In the genomic region with DNA sequence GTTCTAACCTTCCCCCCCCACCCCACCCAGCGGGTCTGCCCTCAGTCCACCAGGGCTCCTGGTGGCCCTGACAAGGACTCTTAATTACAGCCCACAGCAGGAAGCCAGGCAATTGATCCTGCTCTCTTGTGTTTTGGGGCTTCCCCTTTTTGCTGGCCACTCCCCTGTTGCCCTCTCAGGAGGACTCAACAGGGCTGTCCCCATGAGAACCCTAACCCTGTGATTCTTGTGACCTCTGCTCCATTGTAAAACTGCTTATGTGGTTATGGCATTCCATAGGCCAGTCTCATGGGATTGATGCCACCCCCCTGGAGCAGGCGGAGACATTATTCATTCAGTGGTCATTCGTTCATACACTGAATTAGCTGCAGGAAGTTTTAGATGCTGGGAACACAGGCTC, we compare ENCODE assay signal across 14 mouse cellular contexts. TPM values are rescaled to one million over a fixed set of nuclear protein-coding genes. Genes with fewer than 3 reads are reported as not detected.
A peak's percentile ranks its signal among the peaks of the same experiment; 100 is the strongest.
DNase-seq lines count a peak whose midpoint lies in the region; ATAC-seq and TF ChIP-seq lines count a peak whose summit lies in the region.
"Had no signal": no experiment of that assay in that cellular context is flagged by ENCODE, and none has a peak within 500 bp of the region (broad histone marks: within the 10 kb centered on the region; RNA-seq: fewer than 3 reads in every experiment).

No protein-coding gene starts in this region.

- H3K79me2 ChIP-seq in MEL (ENCODE audit: control insufficient read depth, insufficient read depth, low read length, poor library complexity), result no peaks in the 10 kb centered on the region

- H3K9ac ChIP-seq in liver, embryonic 13.5 days, result no peak overlapping the region
- H3K9ac ChIP-seq in liver, embryonic 12.5 days, result no peak overlapping the region
- no peak overlapping the region for H3K9ac ChIP-seq in MEL (ENCODE audit: control insufficient read depth, low read depth, low read length, poor library complexity, severe bottlenecking)
- H3K9ac ChIP-seq: hindbrain, embryonic 15.5 days; limb, embryonic 13.5 days; midbrain, embryonic 15.5 days had no signal

- no peak overlapping the region for H3K4me2 ChIP-seq in liver, embryonic 13.5 days
- H3K4me2 ChIP-seq in liver, embryonic 12.5 days, result no peak overlapping the region
- H3K4me2 ChIP-seq: hindbrain, embryonic 15.5 days; limb, embryonic 13.5 days; midbrain, embryonic 15.5 days had no signal

- WGBS in liver, embryonic 13.5 days (ENCODE audit: insufficient replicate concordance), result 50% methylated on average over 3 of the region's 3 CpGs
- WGBS in liver, embryonic 12.5 days (ENCODE audit: insufficient replicate concordance), result 42% methylated on average over 3 of the region's 3 CpGs
- WGBS in small intestine, adult 2 months, result 18% methylated on average over 3 of the region's 3 CpGs

- peak in 1 of 2 experiments; percentile 33; a peak in 2 of 4 replicates for TF ChIP-seq EP300 in MEL (IDR thresholded peaks at IDR 0.05; ENCODE audit: low read depth in 1 of 2, low read length in 2 of 2)

- H3K9me3 ChIP-seq in liver, embryonic 13.5 days (replicated peaks), result no peaks in the 10 kb centered on the region
- no peaks in the 10 kb centered on the region for H3K9me3 ChIP-seq in liver, embryonic 12.5 days (replicated peaks)
- H3K9me3 ChIP-seq in MEL (replicated peaks; ENCODE audit: insufficient read depth, low read length), result no peaks in the 10 kb centered on the region
- H3K9me3 ChIP-seq: heart, embryonic 10.5 days; hindbrain, embryonic 15.5 days; limb, embryonic 13.5 days; midbrain, embryonic 15.5 days had no signal

- TF ChIP-seq POLR2A in MEL (IDR thresholded peaks at IDR 0.05; ENCODE audit: control insufficient read depth in 1 of 2, insufficient read depth in 1 of 2, low read depth in 1 of 2, low read length in 2 of 2, poor library complexity in 1 of 2), result no peak
- TF ChIP-seq POLR2A in small intestine, adult 2 months (IDR thresholded peaks at IDR 0.05; ENCODE audit: low read depth, low read length), result no peak; the same call in 1 of the 2 replicates

- no peaks in the 10 kb centered on the region for H3K27me3 ChIP-seq in liver, embryonic 13.5 days
- no peaks in the 10 kb centered on the region for H3K27me3 ChIP-seq in liver, embryonic 12.5 days (replicated peaks)
- H3K27me3 ChIP-seq in MEL (ENCODE audit: control insufficient read depth in 1 of 2, insufficient read depth in 2 of 2, low read length in 2 of 2), result no peaks in the 10 kb centered on the region
- H3K27me3 ChIP-seq in small intestine, adult 2 months (ENCODE audit: control insufficient read depth, insufficient read depth, low read length), result no peaks in the 10 kb centered on the region
- H3K27me3 ChIP-seq: hindbrain, embryonic 15.5 days; limb, embryonic 13.5 days; midbrain, embryonic 15.5 days had no signal

- no peak overlapping the region for H3K27ac ChIP-seq in liver, embryonic 13.5 days
- H3K27ac ChIP-seq in liver, embryonic 12.5 days, result no peak overlapping the region
- H3K27ac ChIP-seq in MEL (ENCODE audit: control insufficient read depth, low read depth, low read length), result no peak overlapping the region
- H3K27ac ChIP-seq in small intestine, adult 2 months (ENCODE audit: insufficient read depth, low read depth, low read length), result peak overlapping the region; percentile 96
- H3K27ac ChIP-seq in layer of hippocampus, adult 2 months, result no peak overlapping the region
- H3K27ac ChIP-seq: heart, embryonic 10.5 days; hindbrain, embryonic 15.5 days; midbrain, embryonic 15.5 days had no signal

- no peak for DNase-seq in liver, embryonic 13.5 days
- peak; percentile 75 for DNase-seq in MEL (ENCODE audit: low read depth, low spot score)
- no peak for DNase-seq in layer of hippocampus, adult 2 months (ENCODE audit: low spot score in 2 of 2)
- no peak for DNase-seq in yolk sac, embryonic 10.5 days (ENCODE audit: low spot score)
- DNase-seq: layer of hippocampus, postnatal 36 days; thymus, adult 18-20 months had no signal

- no peak overlapping the region for H3K4me3 ChIP-seq in liver, embryonic 13.5 days (replicated peaks)
- H3K4me3 ChIP-seq in liver, embryonic 12.5 days, result no peak overlapping the region
- H3K4me3 ChIP-seq in MEL (ENCODE audit: control insufficient read depth in 1 of 2, insufficient read depth in 1 of 2, low read depth in 2 of 2, low read length in 2 of 2), result no peak overlapping the region
- no peak overlapping the region for H3K4me3 ChIP-seq in small intestine, adult 2 months (ENCODE audit: low read depth, low read length)
- H3K4me3 ChIP-seq in layer of hippocampus, adult 2 months, result no peak overlapping the region
- H3K4me3 ChIP-seq: heart, embryonic 10.5 days; hindbrain, embryonic 15.5 days; limb, embryonic 13.5 days; midbrain, embryonic 15.5 days had no signal

- peaks cover 68% of the 10 kb centered on the region for H3K4me1 ChIP-seq in liver, embryonic 13.5 days (replicated peaks)
- peaks cover 58% of the 10 kb centered on the region for H3K4me1 ChIP-seq in liver, embryonic 12.5 days
- peaks cover 4 to 31% of the 10 kb centered on the region in 2 experiments for H3K4me1 ChIP-seq in MEL (ENCODE audit: control insufficient read depth in 1 of 2, insufficient read depth in 2 of 2, low read length in 2 of 2)
- peaks cover 67% of the 10 kb centered on the region for H3K4me1 ChIP-seq in small intestine, adult 2 months (ENCODE audit: control insufficient read depth, insufficient read depth, insufficient read length, low read length)
- H3K4me1 ChIP-seq: midbrain, embryonic 15.5 days had no signal

- 0 out of 2 replicates have a peak, but pooled peaks have one; percentile 11 for ATAC-seq in liver, embryonic 13.5 days (ENCODE audit: low read depth)
- ATAC-seq in liver, embryonic 12.5 days, result no peak
- peak; percentile 47 to 56 for ATAC-seq in hematopoietic stem cell, adult 5-6 weeks (replicated peaks in 1 of 2; ENCODE audit: insufficient read depth in 1 of 2, low FRiP score in 2 of 2, low TSS enrichment in 1 of 2, low read depth in 1 of 2, poor library complexity in 2 of 2, severe bottlenecking in 2 of 2)
- ATAC-seq: midbrain, embryonic 15.5 days had no signal

- no peak for TF ChIP-seq CTCF in MEL (IDR thresholded peaks at IDR 0.05 in 2 of 3, conservative IDR thresholded peaks at IDR 0.05 in 1 of 3; ENCODE audit: control insufficient read depth in 1 of 3, insufficient read depth in 1 of 3, low read depth in 2 of 3, low read length in 3 of 3, poor library complexity in 1 of 3, severe bottlenecking in 1 of 3)
- no peak for TF ChIP-seq CTCF in small intestine, adult 2 months (IDR thresholded peaks at IDR 0.05; ENCODE audit: extremely low read depth, insufficient read length, insufficient replicate concordance, low read depth, low read length)
- no peak for TF ChIP-seq CTCF in layer of hippocampus, adult 2 months (conservative IDR thresholded peaks at IDR 0.05)

- no peak for TF ChIP-seq RAD21 in MEL (IDR thresholded peaks at IDR 0.05; ENCODE audit: low read depth, low read length)

- H3K36me3 ChIP-seq in liver, embryonic 13.5 days, result no peaks in the 10 kb centered on the region
- no peaks in the 10 kb centered on the region for H3K36me3 ChIP-seq in liver, embryonic 12.5 days
- H3K36me3 ChIP-seq in MEL (ENCODE audit: control insufficient read depth in 1 of 2, insufficient read depth in 2 of 2, low read length in 2 of 2), result peaks cover 0 to 15% of the 10 kb centered on the region in 2 experiments; a peak in 2 of 4 replicates
- H3K36me3 ChIP-seq in small intestine, adult 2 months (ENCODE audit: control insufficient read depth, insufficient read depth, low read length), result no peaks in the 10 kb centered on the region
- H3K36me3 ChIP-seq: heart, embryonic 10.5 days; hindbrain, embryonic 15.5 days; limb, embryonic 13.5 days; midbrain, embryonic 15.5 days had no signal

TF ChIP-seq in MEL, 35 proteins besides CTCF, POLR2A, EP300 and RAD21 (continues in another document):
- TF ChIP-seq USF1 (IDR thresholded peaks at IDR 0.05; ENCODE audit: low read depth, low read length) (no peak), GATA1 (IDR thresholded peaks at IDR 0.05; ENCODE audit: low read depth, low read length) (no peak), MYB (IDR thresholded peaks at IDR 0.05; ENCODE audit: low read depth, low read length) (no peak), MXI1 (IDR thresholded peaks at IDR 0.05; ENCODE audit: low read depth, low read length) (no peak), SMC3 (IDR thresholded peaks at IDR 0.05; ENCODE audit: low read depth, low read length) (no peak), KAT2A (conservative IDR thresholded peaks at IDR 0.05; ENCODE audit: low read depth, low read length) (no peak), TBP (IDR thresholded peaks at IDR 0.05; ENCODE audit: low read depth, low read length) (no peak), MAZ (IDR thresholded peaks at IDR 0.05; ENCODE audit: low read depth, low read length) (no peak), POLR2AphosphoS2 (IDR thresholded peaks at IDR 0.05; ENCODE audit: low read length) (no peak), TCF12 (IDR thresholded peaks at IDR 0.05; ENCODE audit: low read depth, low read length) (no peak), CHD1 (IDR thresholded peaks at IDR 0.05; ENCODE audit: low read depth, low read length) (no peak), GABPA (IDR thresholded peaks at IDR 0.05; ENCODE audit: low read depth, low read length) (no peak), SIN3A (IDR thresholded peaks at IDR 0.05; ENCODE audit: low read length) (no peak), ZMIZ1 (IDR thresholded peaks at IDR 0.05; ENCODE audit: low read depth, low read length) (no peak), TAL1 (IDR thresholded peaks at IDR 0.05; ENCODE audit: low read length) (no peak), CHD2 (IDR thresholded peaks at IDR 0.05; ENCODE audit: low read length) (no peak)

RNA-seq across cellular contexts. Expression of a gene that starts 30.6 kb away (rescaled TPM):
- polyA plus RNA-seq in liver, embryonic 13.5 days (2015; fragmentation: Nextera tagmentation; extraction: Ambion mirVana), result 3.0 and 4.5 TPM in 2 replicates
- polyA plus RNA-seq in liver, embryonic 12.5 days (2016; fragmentation: Nextera tagmentation; extraction: Ambion mirVana), result 5.7 and 6.0 TPM in 2 replicates
- total RNA-seq in MEL (2012; rRNA removed), result 10.8 and 11.4 TPM in 2 replicates
- polyA plus RNA-seq in MEL (2012; ENCODE audit: insufficient read depth in 1 of 2, insufficient read length in 2 of 2, low read depth in 1 of 2, low replicate concordance in 2 of 2, missing spikeins in 1 of 2), result 10 to 100 TPM in 1 of 2 experiments, not detected in 1; 14.4 TPM
- 32.7 and 44.2 TPM in 2 replicates for total RNA-seq in hematopoietic stem cell, adult 5-6 weeks (2017)
- 12.7 and 49.4 TPM in 2 replicates for polyA plus RNA-seq in small intestine, adult 2 months (2012; rRNA removed)
- total RNA-seq in layer of hippocampus, adult 2 months (2021), result 1 to 10 TPM; 7.3 to 9.0 TPM

RNA-seq across cellular contexts. Expression of a gene that starts 31.8 kb away (rescaled TPM):
- polyA plus RNA-seq in liver, embryonic 13.5 days (2015; fragmentation: Nextera tagmentation; extraction: Ambion mirVana), result 0.46 and 0.74 TPM in 2 replicates
- polyA plus RNA-seq in liver, embryonic 12.5 days (2016; fragmentation: Nextera tagmentation; extraction: Ambion mirVana), result 0.28 and 0.56 TPM in 2 replicates
- total RNA-seq in MEL (2012; rRNA removed), result 0.77 and 0.82 TPM in 2 replicates
- 1 to 10 TPM in 1 of 2 experiments, not detected in 1; 1.3 TPM for polyA plus RNA-seq in MEL (2012; ENCODE audit: insufficient read depth in 1 of 2, insufficient read length in 2 of 2, low read depth in 1 of 2, low replicate concordance in 2 of 2, missing spikeins in 1 of 2)
- not detected in 2 replicates for total RNA-seq in hematopoietic stem cell, adult 5-6 weeks (2017)
- not detected in 2 replicates for polyA plus RNA-seq in small intestine, adult 2 months (2012; rRNA removed)
- total RNA-seq in layer of hippocampus, adult 2 months (2021), result 1 to 10 TPM; 2.7 to 2.9 TPM
- polyA plus RNA-seq: heart, embryonic 10.5 days; midbrain, embryonic 15.5 days; neural tube, embryonic 14.5 days had no signal
